Mouse (Mus musculus): ENCODE results near the gene Erich2.

- TF ChIP-seq GATA1 (IDR thresholded peaks at IDR 0.05; ENCODE audit: borderline replicate concordance, low read length) (no peak), FLI1 (IDR thresholded peaks at IDR 0.05; ENCODE audit: low read length) (no peak)
These were observed 10.8 kb upstream of the Erich2 start for GRCm38 (mm10) chr2:70497715-70498318.
